Mouse (Mus musculus): ENCODE measurements at regions not wholly inside any gene's neighbourhood (a gene's known extent, or its start where the extent isn't known, plus 50 kb on each side); places are given as distances from the start of the nearest gene placed in this dataset.

DNA sequence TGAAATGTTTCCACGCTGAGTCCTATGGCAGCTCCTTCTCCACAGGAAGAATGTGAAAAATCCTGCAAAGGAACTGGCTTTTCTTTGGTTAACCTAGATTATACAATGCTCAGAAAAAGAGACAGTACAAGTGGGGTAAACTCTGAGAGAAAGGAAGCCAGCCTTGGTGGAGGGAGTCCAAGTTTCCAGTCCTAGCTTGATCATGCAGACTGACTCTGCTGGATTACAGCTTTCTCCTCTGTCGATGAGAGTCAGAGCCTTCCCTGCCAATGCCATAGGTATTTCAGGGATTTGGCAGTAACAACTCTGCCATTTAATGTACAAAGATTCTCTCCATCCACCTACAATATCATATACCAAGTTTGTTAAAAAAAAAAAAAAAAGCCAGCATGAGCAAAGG lies 343.3 kb downstream of the Kcnj2 start:
- intact Hi-C loops (cut with DNase I) = no loop called here
- no peak for DNase-seq (ENCODE audit: low spot score)

DNA sequence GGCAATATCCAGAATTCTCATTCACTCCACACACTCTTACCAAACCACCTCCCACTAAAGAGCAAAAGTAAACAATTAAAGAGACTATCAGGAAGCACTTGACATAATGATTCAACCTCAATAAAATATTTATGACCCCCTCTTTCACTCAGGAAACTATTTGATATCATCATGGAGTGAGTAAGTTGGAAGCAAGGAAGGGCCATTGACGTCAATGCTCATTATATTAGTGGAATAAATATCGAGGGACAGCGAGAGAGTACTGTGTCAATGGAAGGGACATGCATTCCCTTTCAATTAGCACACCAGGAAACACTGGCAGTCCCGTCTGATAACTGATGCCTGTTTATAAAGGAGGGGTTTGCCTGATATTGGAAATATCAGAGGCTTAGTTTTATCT lies 358.9 kb downstream of the Kcnj2 start:
- intact Hi-C loops (cut with DNase I) = no loop called here
- no peak for DNase-seq (ENCODE audit: low spot score)

DNA sequence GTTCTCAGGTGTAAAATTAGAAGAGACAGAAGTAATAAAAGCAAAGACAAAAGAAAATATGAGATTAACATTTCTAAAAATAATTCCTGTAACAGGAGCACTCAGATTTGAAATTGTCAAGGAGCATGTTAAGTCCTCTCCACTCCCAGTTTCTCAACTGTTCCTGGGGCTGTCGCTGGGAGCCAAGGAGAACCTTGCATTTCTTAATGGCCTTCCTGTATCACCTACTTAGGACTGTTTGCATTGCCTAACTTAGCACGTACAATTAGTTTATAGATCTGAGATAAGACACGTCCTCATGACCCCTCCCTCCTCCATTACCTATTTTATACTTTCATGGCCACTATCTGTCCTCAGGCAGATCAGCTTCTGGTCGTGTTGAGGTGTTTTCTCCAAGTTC lies 360.8 kb downstream of the Kcnj2 start:
- intact Hi-C loops (cut with DNase I) = no loop called here
- no peak for DNase-seq (ENCODE audit: low spot score)

GRCm38 (mm10) chr11:111442257-111442656 lies 376.3 kb downstream of the Kcnj2 start:
- intact Hi-C loops (cut with DNase I) = no loop called here

GRCm38 (mm10) chr11:111443381-111443780 lies 377.4 kb downstream of the Kcnj2 start:
- intact Hi-C loops (cut with DNase I) = no loop called here
- DNase-seq (ENCODE audit: low spot score) = no peak

More at GRCm38 (mm10) chr11:111442257-111442656, 376.3 kb downstream of the Kcnj2 start:
- DNase-seq (ENCODE audit: low spot score) = no peak

DNA sequence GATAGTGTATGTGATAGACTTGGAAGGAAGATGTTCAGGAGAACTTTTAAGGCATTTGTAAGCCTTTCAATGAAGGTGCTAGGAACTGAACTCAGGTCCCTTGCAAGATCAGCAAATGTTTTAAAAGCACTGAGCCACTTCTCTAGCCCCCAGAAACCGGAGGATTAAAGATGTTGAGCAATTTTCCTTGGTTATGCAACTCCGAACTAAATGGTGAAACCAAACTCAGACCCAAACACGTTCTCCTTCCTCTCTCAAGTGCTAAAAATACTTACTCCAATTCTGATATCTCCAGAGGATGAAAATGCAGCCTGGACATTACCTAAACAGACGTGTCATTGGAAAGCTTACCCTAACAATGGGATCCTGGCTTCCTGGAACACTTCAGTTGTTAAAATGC lies 378.8 kb downstream of the Kcnj2 start:
- intact Hi-C loops (cut with DNase I) = loop anchor here (1.0 to 5.0 kb wide), 4 partner anchors 382 to 945 kb away; no protein-coding TSS in a partner anchor
- DNase-seq (ENCODE audit: low spot score) = no peak

DNA sequence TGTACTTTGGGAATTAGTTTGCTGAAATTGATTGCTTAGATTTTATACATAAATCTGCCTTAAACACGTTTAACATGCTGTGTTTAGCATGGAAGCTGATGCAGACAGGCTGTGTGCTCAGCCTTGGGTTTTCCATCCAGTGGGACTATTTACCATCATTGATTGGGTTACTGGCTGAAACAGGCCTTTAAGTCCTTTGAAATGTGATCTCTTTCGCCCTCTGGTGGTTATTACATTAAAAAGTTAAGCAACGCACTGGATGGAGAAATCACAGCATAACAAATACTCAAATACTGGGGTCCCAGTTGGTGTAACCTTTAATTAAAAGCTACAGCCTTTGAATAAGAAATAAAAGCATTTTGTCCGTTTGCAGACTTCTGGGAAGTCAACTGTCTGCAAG lies 379.8 kb downstream of the Kcnj2 start:
- DNase-seq (ENCODE audit: low spot score) = no peak
- intact Hi-C loops (cut with DNase I) = loop anchor here (1.0 to 5.0 kb wide), 4 partner anchors 383 to 946 kb away; no protein-coding TSS in a partner anchor

GRCm38 (mm10) chr11:111450811-111451494 lies 385.0 kb downstream of the Kcnj2 start:
- intact Hi-C loops (cut with DNase I) = no loop called here
- no peak for DNase-seq (ENCODE audit: low spot score)

- intact Hi-C loops (cut with DNase I) = no loop called here
- DNase-seq (ENCODE audit: low spot score) = no peak
These were observed 394.1 kb downstream of the Kcnj2 start for GRCm38 (mm10) chr11:111460046-111460445.

DNA sequence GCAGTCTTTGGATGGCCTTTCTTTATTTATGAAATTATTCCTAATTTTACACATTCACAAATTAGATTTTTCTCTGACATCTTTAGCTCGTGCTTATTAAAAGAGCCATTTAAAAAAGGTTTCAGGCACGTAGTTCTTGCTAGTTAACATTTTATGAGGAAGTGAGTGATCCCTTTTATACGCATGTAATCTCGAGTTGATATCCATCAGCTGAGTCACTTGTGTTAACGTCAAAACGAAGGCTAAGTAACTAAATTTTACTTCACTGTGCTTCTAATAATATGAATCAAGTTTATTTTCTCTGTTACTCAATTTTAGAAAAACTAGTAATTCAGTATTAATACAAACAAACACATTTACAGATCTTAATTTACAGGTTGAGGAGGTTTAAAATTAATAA lies 419.0 kb downstream of the Kcnj2 start:
- no peak for DNase-seq (ENCODE audit: low spot score)
- intact Hi-C loops (cut with DNase I) = no loop called here

DNA sequence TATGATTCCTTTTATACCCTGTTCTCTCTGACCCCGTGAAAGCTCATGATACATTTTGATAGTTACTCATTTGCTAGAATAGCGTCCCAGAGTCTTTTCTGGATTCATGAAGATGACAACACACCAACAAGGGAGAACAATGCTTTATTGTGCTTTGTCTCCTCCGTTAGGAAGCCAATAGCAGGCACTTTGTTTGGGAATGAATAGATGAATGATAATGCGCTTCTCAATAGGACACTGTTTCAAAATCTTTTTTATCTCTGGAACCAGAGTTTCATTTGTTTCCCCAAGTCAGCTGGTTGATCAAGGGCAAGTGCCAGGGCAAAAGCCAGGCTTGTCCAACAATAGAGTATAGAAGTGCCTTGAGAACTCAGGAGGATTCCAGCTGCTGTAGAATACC lies 446.5 kb downstream of the Kcnj2 start:
- no peak for DNase-seq (ENCODE audit: low spot score)
- intact Hi-C loops (cut with DNase I) = no loop called here

- intact Hi-C loops (cut with DNase I) = loop anchor here (5.0 to 10.0 kb wide), 3 partner anchors 458 to 985 kb away; partner anchors contain the start of gene Kcnj2
- no peak for DNase-seq (ENCODE audit: low spot score)
These were observed 456.8 kb downstream of the Kcnj2 start for GRCm38 (mm10) chr11:111522716-111523115.

DNA sequence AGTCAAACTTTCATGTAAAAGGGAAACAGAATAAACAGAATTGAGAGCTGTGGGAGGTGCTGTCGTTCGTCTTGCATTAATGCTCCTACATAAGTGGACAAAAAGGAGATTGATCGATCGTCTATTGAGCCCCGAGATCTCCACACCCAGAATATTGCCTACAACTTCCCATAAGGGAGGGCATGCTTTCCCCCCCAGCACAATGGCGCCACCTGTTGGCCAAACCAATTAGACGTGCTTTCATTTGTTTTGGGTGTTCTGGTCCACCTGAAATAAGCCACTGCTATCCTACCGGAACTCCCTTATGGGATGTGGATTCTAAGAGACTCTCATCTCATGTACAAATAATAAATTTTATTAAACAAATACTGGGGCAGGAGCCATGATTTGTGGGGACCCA lies 457.5 kb downstream of the Kcnj2 start:
- intact Hi-C loops (cut with DNase I) = loop anchor here (5.0 to 10.0 kb wide), 3 partner anchors 459 to 986 kb away; partner anchors contain the start of gene Kcnj2
- peak; percentile 8 for DNase-seq (ENCODE audit: low spot score)

DNA sequence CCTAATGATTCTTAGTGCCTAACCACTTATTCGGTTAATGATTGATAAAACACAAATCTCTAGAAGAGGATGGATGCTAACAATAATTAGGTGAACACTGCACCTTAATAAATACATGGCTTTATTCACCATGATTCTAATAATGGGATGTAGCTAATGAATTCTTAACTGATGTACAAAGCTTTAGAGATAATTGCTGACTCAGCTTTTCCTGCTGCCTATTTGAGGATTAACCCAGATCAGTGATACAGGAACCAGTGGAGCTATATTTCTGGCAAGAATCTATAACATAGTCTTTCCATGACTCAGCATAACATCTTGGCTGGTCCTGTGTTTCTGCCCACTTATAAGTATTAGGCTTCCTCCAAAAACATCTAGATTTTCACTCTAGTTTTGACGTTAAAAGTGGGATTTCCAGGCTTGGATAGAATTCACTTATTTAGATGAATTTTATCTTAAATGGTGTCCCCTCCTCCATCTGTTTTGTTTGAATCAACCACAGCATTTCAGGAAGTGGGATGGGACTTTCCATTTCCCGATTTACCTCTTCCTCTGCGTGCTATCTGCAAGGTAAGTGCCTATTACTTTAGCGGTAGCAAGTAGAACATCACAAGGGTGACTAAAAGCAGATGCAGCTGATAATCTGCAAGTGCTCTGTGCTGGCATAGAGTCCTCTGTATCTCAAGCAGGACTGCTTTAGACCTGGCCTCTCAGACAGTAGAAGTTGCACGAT lies 460.2 kb downstream of the Kcnj2 start:
- intact Hi-C loops (cut with DNase I) = loop anchor here (10.0 kb wide), 2 partner anchors 461 to 951 kb away; partner anchors contain the start of gene Kcnj2
- no peak for DNase-seq (ENCODE audit: low spot score)

DNA sequence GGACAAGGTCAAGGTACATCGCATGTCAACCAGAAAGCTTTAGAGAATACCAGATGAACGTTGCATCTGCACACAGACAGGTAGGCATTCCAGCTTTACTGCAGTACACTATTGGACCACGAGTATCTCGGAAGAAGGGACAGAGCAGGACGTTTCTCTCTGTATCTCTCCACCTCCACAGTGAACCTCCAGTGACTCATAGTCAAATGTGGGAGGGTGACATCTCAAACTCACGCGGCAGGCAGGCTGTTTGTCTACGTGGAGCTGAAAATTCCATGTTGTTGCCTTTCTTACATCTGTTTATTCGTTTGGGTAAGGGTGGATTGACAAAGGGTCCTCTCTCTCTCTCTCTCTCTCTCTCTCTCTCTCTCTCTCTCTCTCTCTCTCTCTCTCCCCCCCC lies 463.6 kb downstream of the Kcnj2 start:
- intact Hi-C loops (cut with DNase I) = loop anchor here (10.0 kb wide), 2 partner anchors 465 to 955 kb away; partner anchors contain the start of gene Kcnj2
- no peak for DNase-seq (ENCODE audit: low spot score)

DNA sequence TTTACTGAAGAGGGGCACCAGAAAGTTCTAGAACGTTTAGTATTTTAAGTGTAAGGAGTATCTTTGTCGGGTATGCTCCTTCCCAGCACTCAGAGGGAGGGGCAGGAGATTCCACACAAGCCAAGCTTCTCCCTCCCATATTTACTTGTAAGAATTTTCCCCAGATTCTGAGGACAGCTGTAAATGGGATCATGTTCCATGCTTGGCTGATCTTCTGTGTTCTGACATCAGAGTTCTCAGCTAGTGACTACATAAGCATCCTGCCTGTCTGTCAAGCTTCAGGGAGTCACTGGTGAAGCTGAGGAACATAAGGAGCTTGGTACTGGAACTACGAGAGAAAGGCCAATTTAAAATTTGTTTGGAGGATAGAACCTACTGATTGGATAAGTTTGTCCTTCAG lies 464.9 kb downstream of the Kcnj2 start:
- no peak for DNase-seq (ENCODE audit: low spot score)
- intact Hi-C loops (cut with DNase I) = loop anchor here (5.0 kb wide), 1 partner anchor 1034 kb away; no protein-coding TSS in a partner anchor

DNA sequence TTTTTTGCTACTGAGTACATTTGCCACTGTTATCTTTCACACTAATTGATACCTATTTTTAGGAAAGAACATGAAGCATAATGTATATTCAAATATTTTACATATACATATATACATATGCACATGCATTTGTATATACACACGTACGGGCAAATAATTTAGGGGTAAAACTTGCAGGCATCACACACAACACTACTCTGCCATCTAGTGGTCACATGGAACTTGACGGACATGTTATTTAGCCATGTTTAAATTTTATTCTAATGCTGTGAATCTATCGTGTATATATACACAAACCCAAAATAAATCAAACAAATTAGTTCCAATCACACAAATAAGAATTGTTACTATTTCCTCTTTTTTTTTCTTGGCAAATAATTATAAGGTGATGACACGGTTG lies 466.5 kb downstream of the Kcnj2 start:
- intact Hi-C loops (cut with DNase I) = loop anchor here (5.0 kb wide), 1 partner anchor 1035 kb away; no protein-coding TSS in a partner anchor
- DNase-seq (ENCODE audit: low spot score) = no peak

DNA sequence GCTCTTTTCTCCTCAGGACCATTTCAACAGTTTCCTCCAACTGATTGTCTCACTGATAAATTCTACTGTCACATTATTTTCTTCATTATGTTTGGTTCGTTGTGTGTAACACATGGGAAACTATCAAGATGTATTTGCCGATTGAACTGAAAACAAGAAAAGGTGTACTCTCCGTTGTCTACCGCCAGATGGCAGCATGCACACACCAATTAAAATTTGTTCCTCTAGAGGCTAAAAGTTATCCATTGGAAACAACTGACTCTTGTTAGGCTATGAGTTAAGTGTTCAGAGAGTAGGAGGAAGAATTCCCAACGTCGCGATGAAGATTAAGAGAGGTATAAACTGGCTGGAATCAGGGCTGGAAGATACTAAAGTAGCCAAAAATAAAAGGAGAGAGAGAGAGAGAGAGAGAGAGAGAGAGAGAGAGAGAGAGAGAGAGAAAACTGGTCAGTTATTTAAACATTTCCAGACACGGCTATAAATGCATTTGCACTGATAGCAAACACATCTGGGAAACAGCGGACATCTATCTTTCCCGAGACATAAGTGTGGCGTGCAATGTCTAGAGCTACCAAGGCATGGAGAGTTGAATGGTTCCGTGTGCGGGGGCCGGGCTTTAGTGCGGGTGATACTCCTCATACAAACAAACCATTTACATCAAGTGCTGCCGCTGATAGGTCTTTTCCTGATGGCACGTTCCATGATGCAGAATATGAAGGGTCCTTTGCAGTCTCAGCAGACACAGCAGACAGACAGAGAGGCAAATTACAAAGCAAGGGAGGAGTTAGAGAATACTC lies 470.3 kb downstream of the Kcnj2 start:
- DNase-seq (ENCODE audit: low spot score) = no peak

GRCm38 (mm10) chr11:111537654-111538053 lies 471.7 kb downstream of the Kcnj2 start:
- DNase-seq (ENCODE audit: low spot score) = no peak
- intact Hi-C loops (cut with DNase I) = loop anchor here (1.0 kb wide), 1 partner anchor 1628 kb away; no protein-coding TSS in a partner anchor

More for the DNA sequence above, 470.3 kb downstream of the Kcnj2 start:
- intact Hi-C loops (cut with DNase I) = no loop called here

- DNase-seq (ENCODE audit: low spot score) = no peak
- intact Hi-C loops (cut with DNase I) = no loop called here
These were observed 474.0 kb downstream of the Kcnj2 start for GRCm38 (mm10) chr11:111539960-111540359.
